ENCODE assay signal across 25 mouse cellular contexts in the genomic region with DNA sequence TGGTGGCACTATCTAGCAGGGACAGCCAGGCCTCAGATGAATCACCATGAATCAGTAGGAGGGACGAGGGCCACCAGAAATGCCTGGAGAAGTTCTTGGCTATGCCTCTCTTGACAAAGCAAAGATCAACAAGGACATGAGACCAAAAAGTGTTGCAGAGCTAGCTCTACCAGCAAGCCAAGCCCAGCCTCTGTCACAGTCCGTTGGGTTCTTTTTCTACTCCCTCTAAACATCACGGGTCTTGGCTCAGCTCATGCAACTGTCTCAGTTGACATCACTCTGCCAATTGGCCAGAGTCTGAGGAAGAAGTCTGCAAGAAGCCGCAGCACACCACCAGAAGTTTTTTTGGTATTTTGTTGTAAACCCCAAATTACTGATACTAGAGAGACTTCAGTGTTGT. TPM values are rescaled to one million over a fixed set of nuclear protein-coding genes. Genes with fewer than 3 reads are reported as not detected.
DNase-seq lines count a peak whose midpoint lies in the region; ATAC-seq lines count a peak whose summit lies in the region.
"Had no signal": no experiment of that assay in that cellular context is flagged by ENCODE, and none has a peak within 500 bp of the region (broad histone marks: within the 10 kb centered on the region; RNA-seq: fewer than 3 reads in every experiment).

No protein-coding gene starts in this region.

- no peak for ATAC-seq in megakaryocyte, adult 5-6 weeks (ENCODE audit: poor library complexity, severe bottlenecking)
- 0 out of 2 replicates have a peak, but pooled peaks have one; percentile 28 for ATAC-seq in kidney, embryonic 14.5 days (ENCODE audit: low FRiP score, low TSS enrichment)
- no peak for ATAC-seq in hindbrain, embryonic 13.5 days (ENCODE audit: low FRiP score)
- ATAC-seq: activated CD4-positive, CD25-positive, alpha-beta regulatory T cell, adult 4 months; forebrain, embryonic 13.5 days; hindbrain, postnatal 0 days; midbrain, embryonic 15.5 days; Patski had no signal

- intact Hi-C loops in gastrocnemius, postnatal 36 days (cut with DNase I): no loop called here

- no peak overlapping the region for H3K4me2 ChIP-seq in kidney, embryonic 14.5 days (replicated peaks; ENCODE audit: low read depth, low read length)
- H3K4me2 ChIP-seq in hindbrain, embryonic 13.5 days: no peak overlapping the region
- H3K4me2 ChIP-seq: forebrain, embryonic 13.5 days; heart, embryonic 11.5 days; midbrain, embryonic 15.5 days had no signal

- peak overlapping the region; percentile 3 for H3K4me3 ChIP-seq in megakaryocyte, embryonic 14.5 days (replicated peaks)
- H3K4me3 ChIP-seq in kidney, embryonic 14.5 days (ENCODE audit: low read length): no peak overlapping the region
- H3K4me3 ChIP-seq in hindbrain, embryonic 13.5 days: no peak overlapping the region
- H3K4me3 ChIP-seq: forebrain, embryonic 13.5 days; midbrain, embryonic 15.5 days had no signal

- no peak overlapping the region; the same call in 1 of the 2 replicates for H3K27ac ChIP-seq in kidney, embryonic 14.5 days (ENCODE audit: low read depth, low read length)
- H3K27ac ChIP-seq in hindbrain, embryonic 13.5 days: no peak overlapping the region
- H3K27ac ChIP-seq: forebrain, embryonic 13.5 days; hindbrain, postnatal 0 days; midbrain, embryonic 15.5 days had no signal

- H3K36me3 ChIP-seq in megakaryocyte, embryonic 14.5 days (replicated peaks; ENCODE audit: low read length): no peaks in the 10 kb centered on the region
- no peaks in the 10 kb centered on the region for H3K36me3 ChIP-seq in kidney, embryonic 14.5 days (ENCODE audit: control insufficient read depth, insufficient read depth, low read length)
- no peaks in the 10 kb centered on the region for H3K36me3 ChIP-seq in hindbrain, embryonic 13.5 days
- H3K36me3 ChIP-seq: midbrain, embryonic 15.5 days had no signal

- DNase-seq in gastrocnemius, adult 18-20 months (ENCODE audit: low spot score): peak; percentile 27
- DNase-seq in gastrocnemius, postnatal 36 days: no peak
- DNase-seq in kidney, postnatal 4 days: peak; percentile 37 to 69
- DNase-seq in spleen, postnatal 14 days (ENCODE audit: low spot score in 2 of 2): no peak
- DNase-seq: cerebellum, adult 11 months; cerebellum, postnatal 14 days; embryo, embryonic 11 days; heart, postnatal 4 days; liver; lung, adult 2 months; spleen, adult 18-20 months had no signal

- peaks cover 13% of the 10 kb centered on the region for H3K27me3 ChIP-seq in megakaryocyte, embryonic 14.5 days (replicated peaks)
- no peaks in the 10 kb centered on the region for H3K27me3 ChIP-seq in kidney, embryonic 14.5 days (ENCODE audit: control insufficient read depth, insufficient read depth, low read length)
- no peaks in the 10 kb centered on the region for H3K27me3 ChIP-seq in hindbrain, embryonic 13.5 days
- H3K27me3 ChIP-seq: forebrain, embryonic 13.5 days; midbrain, embryonic 15.5 days; Patski had no signal

- no peaks in the 10 kb centered on the region for H3K9me3 ChIP-seq in megakaryocyte, embryonic 14.5 days
- H3K9me3 ChIP-seq in kidney, embryonic 14.5 days (ENCODE audit: control insufficient read depth, low read length): no peaks in the 10 kb centered on the region
- no peaks in the 10 kb centered on the region for H3K9me3 ChIP-seq in hindbrain, embryonic 13.5 days
- H3K9me3 ChIP-seq: forebrain, embryonic 13.5 days; midbrain, embryonic 15.5 days had no signal

- 37% methylated on average over 4 of the region's 4 CpGs for WGBS in kidney, embryonic 14.5 days
- WGBS in hindbrain, embryonic 13.5 days: 72% methylated on average over 4 of the region's 4 CpGs

- H3K9ac ChIP-seq in kidney, embryonic 14.5 days (ENCODE audit: low read depth, low read length): no peak overlapping the region
- H3K9ac ChIP-seq in hindbrain, embryonic 13.5 days: no peak overlapping the region
- H3K9ac ChIP-seq: forebrain, embryonic 13.5 days; midbrain, embryonic 15.5 days had no signal

- peaks cover 26% of the 10 kb centered on the region for H3K4me1 ChIP-seq in megakaryocyte, embryonic 14.5 days
- no peaks in the 10 kb centered on the region for H3K4me1 ChIP-seq in kidney, embryonic 14.5 days (ENCODE audit: control insufficient read depth, insufficient read depth, low read length)
- H3K4me1 ChIP-seq in hindbrain, embryonic 13.5 days (replicated peaks): no peaks in the 10 kb centered on the region
- H3K4me1 ChIP-seq: forebrain, embryonic 13.5 days; midbrain, embryonic 15.5 days had no signal

RNA-seq across cellular contexts. Expression of gene Entpd8, which starts 4.6 kb away (rescaled TPM):
- not detected for total RNA-seq in gastrocnemius, adult 18-20 months (2021)
- total RNA-seq in gastrocnemius, postnatal 36 days (2021): under 1 TPM in 1 of 2 experiments, not detected in 1; 0.23 TPM
- not detected in 2 replicates for polyA plus RNA-seq in megakaryocyte, embryonic 14.5 days (2012; ENCODE audit: insufficient read depth, low replicate concordance)
- total RNA-seq in megakaryocyte, adult 5-6 weeks (2015): not detected in 2 replicates
- not detected in 2 replicates for total RNA-seq in megakaryocyte, adult 5-6 weeks (2017)
- polyA plus RNA-seq in kidney, embryonic 14.5 days (2014; fragmentation: Nextera tagmentation; extraction: Ambion mirVana): 1.3 and 3.0 TPM in 2 replicates
- not detected in 2 replicates for polyA plus RNA-seq in hindbrain, embryonic 13.5 days (2015; fragmentation: Nextera tagmentation; extraction: Ambion mirVana)
- total RNA-seq: heart, postnatal 4 days; hindbrain, postnatal 0 days; layer of hippocampus, postnatal 25 days; left cerebral cortex, postnatal 36 days; megakaryocyte progenitor cell, adult 5-6 weeks had no signal
- polyA plus RNA-seq: activated CD4-positive, CD25-positive, alpha-beta regulatory T cell, adult 4 months; C2C12; forebrain, embryonic 13.5 days; heart, embryonic 11.5 days; hindbrain, postnatal 0 days; midbrain, embryonic 15.5 days; Patski had no signal

RNA-seq across cellular contexts. Expression of gene Noxa1, which starts 19.4 kb away (rescaled TPM):
- not detected for total RNA-seq in gastrocnemius, adult 18-20 months (2021)
- total RNA-seq in gastrocnemius, postnatal 36 days (2021): not detected
- polyA plus RNA-seq in megakaryocyte, embryonic 14.5 days (2012; ENCODE audit: insufficient read depth, low replicate concordance): not detected in 2 replicates
- total RNA-seq in megakaryocyte, adult 5-6 weeks (2015): not detected in 2 replicates
- not detected in 2 replicates for total RNA-seq in megakaryocyte, adult 5-6 weeks (2017)
- polyA plus RNA-seq in kidney, embryonic 14.5 days (2014; fragmentation: Nextera tagmentation; extraction: Ambion mirVana): 0.36 and 0.53 TPM in 2 replicates
- polyA plus RNA-seq in hindbrain, embryonic 13.5 days (2015; fragmentation: Nextera tagmentation; extraction: Ambion mirVana): not detected in 2 replicates
- total RNA-seq: heart, postnatal 4 days; hindbrain, postnatal 0 days; layer of hippocampus, postnatal 25 days; left cerebral cortex, postnatal 36 days; megakaryocyte progenitor cell, adult 5-6 weeks had no signal
- polyA plus RNA-seq: C2C12; forebrain, embryonic 13.5 days; hindbrain, postnatal 0 days; midbrain, embryonic 15.5 days; Patski had no signal

RNA-seq across cellular contexts. Expression of gene Nsmf, which starts 21.4 kb away (rescaled TPM):
- total RNA-seq in gastrocnemius, adult 18-20 months (2021): 10 to 100 TPM in 1 of 2 experiments, 1 to 10 TPM in 1; 8.8 to 10.5 TPM
- total RNA-seq in gastrocnemius, postnatal 36 days (2021): 10 to 100 TPM in 1 of 2 experiments, 1 to 10 TPM in 1; 7.9 to 10.7 TPM
- 24.0 and 32.1 TPM in 2 replicates for polyA plus RNA-seq in megakaryocyte, embryonic 14.5 days (2012; ENCODE audit: insufficient read depth, low replicate concordance)
- 6.0 and 6.9 TPM in 2 replicates for total RNA-seq in megakaryocyte, adult 5-6 weeks (2015)
- 6.4 and 10.8 TPM in 2 replicates for total RNA-seq in megakaryocyte, adult 5-6 weeks (2017)
- 57.4 and 67.7 TPM in 2 replicates for polyA plus RNA-seq in kidney, embryonic 14.5 days (2014; fragmentation: Nextera tagmentation; extraction: Ambion mirVana)
- polyA plus RNA-seq in hindbrain, embryonic 13.5 days (2015; fragmentation: Nextera tagmentation; extraction: Ambion mirVana): 130 and 136 TPM in 2 replicates

Comparison
In these comparisons a context has a peak if more than half of its experiments do, and no peak if none do; other contexts are left out.
1. DNase-seq: peak in gastrocnemius, adult 18-20 months (single experiment) and kidney, postnatal 4 days (2 of 2); none in gastrocnemius, postnatal 36 days (0 of 2) and spleen, postnatal 14 days (0 of 2).